Mouse (Mus musculus) adrenal gland, adult 8-10 months (tissue): ENCODE data around the gene Hpgds. TPM values are rescaled to one million over a fixed set of nuclear protein-coding genes. Genes with fewer than 3 reads are reported as not detected.

Experiments used
- DNase-seq: peaks from one replicate; pipeline ENCODE4 v3.0.0; 2022
- total RNA-seq, 4 experiments: library from RNA; stranded (reverse); gene quantifications; 2 replicates each; pipeline ENCODE4 v1.2.4; 2022

The Hpgds gene
- 1 to 10 TPM; 2.0 to 6.1 (median 3.9) TPM for total RNA-seq

DNA sequence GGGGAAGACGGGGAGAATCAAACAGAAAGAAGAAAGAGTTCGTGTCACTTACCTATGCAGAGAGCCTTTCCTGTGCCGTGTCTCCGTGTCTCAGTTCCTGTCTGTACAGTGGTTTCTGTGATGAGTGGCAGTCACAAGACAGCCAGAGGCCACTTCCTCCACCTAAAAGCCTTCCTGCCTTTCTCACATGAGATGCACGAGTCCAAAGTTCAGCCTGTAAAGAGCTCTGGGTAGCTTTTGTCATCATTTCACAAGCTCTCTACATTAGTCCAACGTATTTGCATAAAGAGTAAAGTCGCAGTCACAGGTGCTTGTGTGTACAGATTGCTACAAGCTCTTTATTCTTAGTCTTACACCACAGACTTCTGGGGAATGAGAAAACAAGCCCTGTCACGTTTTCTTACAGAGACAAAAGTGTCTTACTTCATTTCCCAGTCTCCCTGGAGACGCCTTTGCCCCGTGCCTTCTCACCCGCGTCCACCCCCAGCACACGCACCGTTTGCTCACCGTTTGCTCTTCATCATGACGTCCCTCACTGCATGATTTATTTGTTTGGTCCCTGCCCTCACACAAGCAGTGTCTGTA, at the start of gene Hpgds:
Gene Hpgds, minus strand, starts transcription at position 288 of the 585 bp plus-strand sequence.
- DNase-seq: no peak

- DNase-seq: no peak
Measured at GRCm38 (mm10) chr6:65164977-65165376, 20.3 kb upstream of the Hpgds start.

GRCm38 (mm10) chr6:65164137-65164536, 19.4 kb upstream of the Hpgds start:
- no peak for DNase-seq

- DNase-seq: no peak
Measured at GRCm38 (mm10) chr6:65159381-65159942, 14.8 kb upstream of the Hpgds start.

- DNase-seq: no peak
Measured at GRCm38 (mm10) chr6:65157042-65157441, 12.3 kb upstream of the Hpgds start.

GRCm38 (mm10) chr6:65153570-65153969, 8.9 kb upstream of the Hpgds start:
- DNase-seq: no peak

- DNase-seq: no peak
Measured at GRCm38 (mm10) chr6:65150703-65151102, 6.0 kb upstream of the Hpgds start.

- DNase-seq: no peak
Measured at GRCm38 (mm10) chr6:65146363-65146762, 1.7 kb upstream of the Hpgds start.

DNA sequence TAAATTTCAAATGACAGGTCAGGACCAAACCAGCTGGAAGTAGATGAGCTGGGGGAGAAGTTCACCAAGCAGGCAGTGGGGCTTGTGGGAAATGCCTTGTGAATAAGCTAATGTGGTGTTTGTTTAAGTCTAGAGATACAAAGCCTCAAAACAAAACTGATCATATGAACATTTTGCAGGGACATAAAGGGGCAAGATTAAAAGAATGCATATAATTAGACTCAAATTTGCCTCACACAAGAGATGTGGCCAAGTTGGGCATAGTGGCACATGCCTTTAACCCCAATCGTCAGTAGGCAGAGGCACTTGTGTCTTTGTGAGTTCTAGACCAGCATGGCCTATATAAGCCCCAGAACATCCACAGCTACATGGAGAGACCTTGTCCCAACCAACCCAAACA, 2.4 kb downstream of the Hpgds start:
- DNase-seq: no peak

GRCm38 (mm10) chr6:65140750-65141243, 3.9 kb downstream of the Hpgds start:
- no peak for DNase-seq

GRCm38 (mm10) chr6:65140082-65140749, 4.5 kb downstream of the Hpgds start:
- DNase-seq: no peak

DNA sequence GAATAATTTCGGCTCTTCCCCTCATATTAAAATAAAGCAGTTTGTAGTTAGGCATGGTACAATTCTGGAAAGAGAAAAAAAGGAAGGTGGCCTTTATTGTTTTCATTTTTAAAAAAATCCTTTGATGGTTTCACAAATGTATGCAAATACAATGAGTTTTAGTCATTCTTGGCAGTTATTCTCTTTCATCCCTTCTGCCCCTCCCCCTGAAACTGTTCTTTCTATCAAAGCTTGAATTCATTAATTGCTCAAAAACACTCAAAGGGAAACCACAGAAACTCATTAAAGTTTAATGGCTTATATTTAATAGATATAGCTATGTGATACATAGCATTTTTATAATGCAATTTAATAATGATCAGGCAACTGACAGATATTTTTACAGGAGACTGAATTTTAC, 6.5 kb downstream of the Hpgds start:
- DNase-seq: no peak

DNA sequence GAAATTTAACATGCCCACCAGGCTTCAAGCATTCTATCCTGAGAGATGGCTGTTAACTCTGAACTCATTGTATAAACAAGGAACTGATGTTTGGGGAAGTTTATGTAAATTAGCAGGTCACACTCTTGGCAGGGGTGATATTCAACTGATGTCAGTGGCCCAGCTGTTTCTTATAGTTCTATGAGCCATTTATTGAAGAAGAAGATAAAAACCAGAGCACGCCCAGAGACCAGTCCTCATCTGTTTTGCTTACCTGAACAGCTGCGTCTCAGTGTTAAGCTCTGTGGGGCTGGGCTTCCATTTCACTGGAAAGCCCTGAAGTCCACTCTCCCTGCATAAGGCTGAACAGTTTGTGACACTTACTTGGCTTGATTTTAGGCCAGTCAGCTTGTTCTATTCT, 6.9 kb downstream of the Hpgds start:
- DNase-seq: no peak

GRCm38 (mm10) chr6:65132376-65132775, 12.3 kb downstream of the Hpgds start:
- no peak for DNase-seq

DNA sequence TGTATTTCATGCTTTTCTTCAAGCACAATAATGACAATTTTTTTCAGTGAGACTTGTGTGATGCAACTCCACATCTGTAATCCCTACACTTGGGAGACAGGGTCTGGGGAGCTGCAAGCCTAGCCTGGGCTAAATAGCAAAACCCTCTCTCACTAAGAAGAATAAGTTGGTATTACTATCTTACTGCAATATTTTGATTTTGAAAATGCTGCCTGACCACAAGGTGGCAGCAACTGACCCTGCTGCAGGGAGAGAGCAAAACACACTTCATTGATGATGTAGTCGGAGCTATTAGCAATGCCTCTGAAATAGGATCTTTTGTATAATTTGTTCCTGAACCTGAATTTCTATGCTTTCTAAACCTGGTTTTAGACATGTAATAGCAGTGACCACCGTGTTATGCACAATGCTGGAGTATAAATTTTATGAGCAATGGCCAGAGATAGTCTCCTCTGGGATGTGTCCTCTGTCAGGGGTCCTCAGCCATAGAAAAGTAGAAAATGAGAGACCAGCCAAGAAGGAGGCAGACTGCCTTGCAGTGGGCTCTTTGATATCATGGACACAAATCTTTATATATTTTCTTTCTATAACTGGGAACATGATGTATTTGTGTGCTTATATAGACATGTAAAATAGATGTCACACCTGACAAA, 18.5 kb downstream of the Hpgds start:
- no peak for DNase-seq

- no peak for DNase-seq
Measured at GRCm38 (mm10) chr6:65117540-65117939, 27.2 kb downstream of the Hpgds start.

GRCm38 (mm10) chr6:65114902-65115301, 29.8 kb downstream of the Hpgds start:
- DNase-seq: no peak

GRCm38 (mm10) chr6:65079139-65079538, 65.6 kb downstream of the Hpgds start:
- no peak for DNase-seq

- no peak for DNase-seq
Measured at GRCm38 (mm10) chr6:65075201-65075600, 69.5 kb downstream of the Hpgds start.
